Mouse (Mus musculus): Measurements from ENCODE around the gene Alox5ap. TPM values are rescaled to one million over a fixed set of nuclear protein-coding genes. Genes with fewer than 3 reads are reported as not detected.

The Alox5ap gene
- total RNA-seq, 2 experiments from 2014 or later: 5.3 to 6.7 TPM

- no peak for DNase-seq (ENCODE audit: low spot score)
Observed at GRCm38 (mm10) chr5:149312884-149313652, 48.5 kb downstream of the Alox5ap start.

GRCm38 (mm10) chr5:149314514-149315081, 50.0 kb downstream of the Alox5ap start:
- no peak for DNase-seq (ENCODE audit: low spot score)

GRCm38 (mm10) chr5:149316926-149317325, 52.4 kb downstream of the Alox5ap start:
- no peak for DNase-seq (ENCODE audit: low spot score)

- no peak for DNase-seq (ENCODE audit: low spot score)
Observed at GRCm38 (mm10) chr5:149319874-149320323, 55.3 kb downstream of the Alox5ap start.

GRCm38 (mm10) chr5:149320534-149321482, 56.2 kb downstream of the Alox5ap start:
- DNase-seq (ENCODE audit: low spot score): peak; percentile 60

- no peak for DNase-seq (ENCODE audit: low spot score)
Observed at GRCm38 (mm10) chr5:149321909-149322841, 57.6 kb downstream of the Alox5ap start.

- DNase-seq (ENCODE audit: low spot score): no peak
Observed at GRCm38 (mm10) chr5:149322938-149323553, 58.5 kb downstream of the Alox5ap start.

- no peak for DNase-seq (ENCODE audit: low spot score)
Observed at GRCm38 (mm10) chr5:149324739-149325138, 60.2 kb downstream of the Alox5ap start.

- DNase-seq (ENCODE audit: low spot score): no peak
Observed at GRCm38 (mm10) chr5:149329098-149329887, 64.7 kb downstream of the Alox5ap start.

GRCm38 (mm10) chr5:149330601-149331000, 66.0 kb downstream of the Alox5ap start:
- DNase-seq (ENCODE audit: low spot score): no peak

GRCm38 (mm10) chr5:149331407-149332143, 67.0 kb downstream of the Alox5ap start:
- DNase-seq (ENCODE audit: low spot score): no peak

GRCm38 (mm10) chr5:149332787-149333186, 68.2 kb downstream of the Alox5ap start:
- no peak for DNase-seq (ENCODE audit: low spot score)

GRCm38 (mm10) chr5:149333941-149334698, 69.6 kb downstream of the Alox5ap start:
- DNase-seq (ENCODE audit: low spot score): no peak

- no peak for DNase-seq (ENCODE audit: low spot score)
Observed at GRCm38 (mm10) chr5:149335009-149335408, 70.4 kb downstream of the Alox5ap start.

GRCm38 (mm10) chr5:149335563-149336238, 71.1 kb downstream of the Alox5ap start:
- DNase-seq (ENCODE audit: low spot score): peak; percentile 83

GRCm38 (mm10) chr5:149337148-149337547, 72.6 kb downstream of the Alox5ap start:
- no peak for DNase-seq (ENCODE audit: low spot score)
